Mouse (Mus musculus): Measurements from ENCODE around the gene Ccdc74a. TPM values are rescaled to one million over a fixed set of nuclear protein-coding genes. Genes with fewer than 3 reads are reported as not detected.
"Not testable (repeated sequence)": the region's sequence is repeated elsewhere in the genome, so short reads cannot be mapped to it uniquely, and the experiment has no call there.

Gene Ccdc74a
- 3.1 and 3.2 TPM in 2 replicates for polyA plus RNA-seq (2015; fragmentation: Nextera tagmentation; extraction: Ambion mirVana)

GRCm38 (mm10) chr16:17646310-17647114, at the start of gene Ccdc74a:
Gene Ccdc74a, plus strand, starts transcription at chr16:17646470.
- Histone ChIP-seq H3K9ac (peak within 1 kb of the TSS; percentile 66), H3K4me2 (peak within 1 kb of the TSS; percentile 94), H3K36me3 (peaks cover 22% of the 10 kb centered on the region), H3K27ac (peak within 1 kb of the TSS; percentile 33; the same call in 1 of the 2 replicates), H3K9me3 (replicated peaks) (no peaks in the 10 kb centered on the region), H3K27me3 (no peaks in the 10 kb centered on the region), H3K4me3 (peak within 1 kb of the TSS; percentile 61), H3K4me1 (replicated peaks) (peaks cover 12% of the 10 kb centered on the region)
- peak; percentile 95 for ATAC-seq (replicated peaks; ENCODE audit: insufficient number of reproducible peaks, insufficient read depth, low FRiP score, low read depth)
- WGBS: 2% methylated on average over 65 of the region's 65 CpGs

GRCm38 (mm10) chr16:17600944-17601562, 45.2 kb upstream of the Ccdc74a start:
- H3K27me3 ChIP-seq: no peaks in the 10 kb centered on the region
- ATAC-seq (replicated peaks; ENCODE audit: insufficient number of reproducible peaks, insufficient read depth, low FRiP score, low read depth): no peak
- WGBS: 42% methylated on average over 3 of the region's 3 CpGs

GRCm38 (mm10) chr16:17604941-17605340, 41.3 kb upstream of the Ccdc74a start:
- Histone ChIP-seq H3K27me3 (no peaks in the 10 kb centered on the region), H3K4me1 (replicated peaks) (no peaks in the 10 kb centered on the region), H3K4me3 (no peak overlapping the region), H3K9ac (no peak overlapping the region), H3K36me3 (no peaks in the 10 kb centered on the region), H3K4me2 (no peak overlapping the region), H3K9me3 (replicated peaks) (no peaks in the 10 kb centered on the region), H3K27ac (no peak overlapping the region)
- WGBS: 71% methylated on average over 4 of the region's 4 CpGs
- ATAC-seq (replicated peaks; ENCODE audit: insufficient number of reproducible peaks, insufficient read depth, low FRiP score, low read depth): no peak

More at GRCm38 (mm10) chr16:17600944-17601562, 45.2 kb upstream of the Ccdc74a start:
- Histone ChIP-seq H3K4me1 (replicated peaks) (no peaks in the 10 kb centered on the region), H3K9me3 (replicated peaks) (no peaks in the 10 kb centered on the region), H3K4me3 (no peak overlapping the region), H3K27ac (no peak overlapping the region), H3K4me2 (no peak overlapping the region), H3K9ac (no peak overlapping the region), H3K36me3 (no peaks in the 10 kb centered on the region)

GRCm38 (mm10) chr16:17605684-17606083, 40.6 kb upstream of the Ccdc74a start:
- no peak for ATAC-seq (replicated peaks; ENCODE audit: insufficient number of reproducible peaks, insufficient read depth, low FRiP score, low read depth)
- Histone ChIP-seq H3K9ac (no peak overlapping the region), H3K27me3 (no peaks in the 10 kb centered on the region), H3K9me3 (replicated peaks) (no peaks in the 10 kb centered on the region), H3K27ac (no peak overlapping the region), H3K36me3 (no peaks in the 10 kb centered on the region), H3K4me1 (replicated peaks) (no peaks in the 10 kb centered on the region), H3K4me2 (no peak overlapping the region), H3K4me3 (no peak overlapping the region)
- 62% methylated on average over 5 of the region's 5 CpGs for WGBS

- WGBS: 68% methylated on average over 4 of the region's 4 CpGs
- no peak overlapping the region for H3K9ac ChIP-seq
- no peak for ATAC-seq (replicated peaks; ENCODE audit: insufficient number of reproducible peaks, insufficient read depth, low FRiP score, low read depth)
- no peaks in the 10 kb centered on the region for H3K4me1 ChIP-seq (replicated peaks)
- H3K27ac ChIP-seq: no peak overlapping the region
- no peaks in the 10 kb centered on the region for H3K27me3 ChIP-seq
- no peak overlapping the region for H3K4me2 ChIP-seq
- H3K36me3 ChIP-seq: no peaks in the 10 kb centered on the region
- no peaks in the 10 kb centered on the region for H3K9me3 ChIP-seq (replicated peaks)
- no peak overlapping the region for H3K4me3 ChIP-seq
Observed at GRCm38 (mm10) chr16:17611383-17611782, 34.9 kb upstream of the Ccdc74a start.

- WGBS: 82% methylated on average over 6 of the region's 6 CpGs
- H3K4me3 ChIP-seq; H3K4me1 ChIP-seq (replicated peaks); H3K36me3 ChIP-seq; H3K4me2 ChIP-seq; H3K9ac ChIP-seq; H3K27me3 ChIP-seq; ATAC-seq (replicated peaks; ENCODE audit: insufficient number of reproducible peaks, insufficient read depth, low FRiP score, low read depth); H3K27ac ChIP-seq; H3K9me3 ChIP-seq (replicated peaks): not testable (repeated sequence)
Observed at GRCm38 (mm10) chr16:17614740-17615139, 31.5 kb upstream of the Ccdc74a start.

GRCm38 (mm10) chr16:17616212-17616611, 30.1 kb upstream of the Ccdc74a start:
- H3K4me2 ChIP-seq: no peak overlapping the region
- no peak overlapping the region for H3K4me3 ChIP-seq
- H3K4me1 ChIP-seq (replicated peaks): peaks cover 15% of the 10 kb centered on the region
- H3K27ac ChIP-seq: no peak overlapping the region
- H3K9ac ChIP-seq: no peak overlapping the region
- H3K27me3 ChIP-seq: no peaks in the 10 kb centered on the region
- no peaks in the 10 kb centered on the region for H3K36me3 ChIP-seq
- 79% methylated on average over 5 of the region's 5 CpGs for WGBS
- ATAC-seq (replicated peaks; ENCODE audit: insufficient number of reproducible peaks, insufficient read depth, low FRiP score, low read depth): no peak
- H3K9me3 ChIP-seq (replicated peaks): no peaks in the 10 kb centered on the region

- Histone ChIP-seq H3K4me3 (no peak overlapping the region), H3K4me2 (peak overlapping the region; percentile 37), H3K27me3 (no peaks in the 10 kb centered on the region), H3K4me1 (replicated peaks) (peaks cover 15% of the 10 kb centered on the region), H3K9me3 (replicated peaks) (no peaks in the 10 kb centered on the region), H3K9ac (no peak overlapping the region), H3K27ac (no peak overlapping the region), H3K36me3 (peaks cover 3% of the 10 kb centered on the region; the same call in 1 of the 2 replicates)
- 11% methylated on average over 13 of the region's 13 CpGs for WGBS
- ATAC-seq (replicated peaks; ENCODE audit: insufficient number of reproducible peaks, insufficient read depth, low FRiP score, low read depth): 0 out of 2 replicates have a peak, but pooled peaks have one; percentile 14
Observed at GRCm38 (mm10) chr16:17617922-17618565, 28.2 kb upstream of the Ccdc74a start.

GRCm38 (mm10) chr16:17619198-17620105, 26.8 kb upstream of the Ccdc74a start, which contains the start of gene Smpd4:
Gene Smpd4, plus strand, starts transcription at chr16:17619354.
- peak within 1 kb of the TSS; percentile 35; the same call in 1 of the 2 replicates for H3K27ac ChIP-seq
- no peaks in the 10 kb centered on the region for H3K27me3 ChIP-seq
- peaks cover 15% of the 10 kb centered on the region for H3K4me1 ChIP-seq (replicated peaks)
- peak within 1 kb of the TSS; percentile 65 for H3K4me2 ChIP-seq
- peak; percentile 76 for ATAC-seq (replicated peaks; ENCODE audit: insufficient number of reproducible peaks, insufficient read depth, low FRiP score, low read depth)
- H3K9me3 ChIP-seq (replicated peaks): no peaks in the 10 kb centered on the region
- WGBS: 2% methylated on average over 60 of the region's 60 CpGs
- H3K4me3 ChIP-seq: peak within 1 kb of the TSS; percentile 95
- peak within 1 kb of the TSS; percentile 92 for H3K9ac ChIP-seq
- H3K36me3 ChIP-seq: peaks cover 10% of the 10 kb centered on the region; the same call in 1 of the 2 replicates

GRCm38 (mm10) chr16:17621936-17622335, 24.3 kb upstream of the Ccdc74a start:
- Histone ChIP-seq H3K9me3 (replicated peaks) (no peaks in the 10 kb centered on the region), H3K4me2 (no peak overlapping the region), H3K4me1 (replicated peaks) (peaks cover 15% of the 10 kb centered on the region), H3K9ac (no peak overlapping the region), H3K4me3 (no peak overlapping the region), H3K27me3 (no peaks in the 10 kb centered on the region), H3K36me3 (peaks cover 24% of the 10 kb centered on the region), H3K27ac (no peak overlapping the region)
- no peak for ATAC-seq (replicated peaks; ENCODE audit: insufficient number of reproducible peaks, insufficient read depth, low FRiP score, low read depth)
- 76% methylated on average over 1 of the region's 1 CpGs for WGBS

Measured in heart, embryonic 15.5 days (tissue).